Mouse (Mus musculus) forebrain, postnatal 0 days (tissue): ENCODE results near the gene Nfib. TPM values are rescaled to one million over a fixed set of nuclear protein-coding genes. Genes with fewer than 3 reads are reported as not detected.

ENCODE experiments used
- ATAC-seq: fragments of 200-750 bp; cut with Nextera tagmentation; 2 replicates; pipeline ENCODE4 v1.8.0; 2017; ENCODE audit warnings: mild to moderate bottlenecking, moderate library complexity
- DNase-seq: peaks from one replicate; pipeline ENCODE4 v3.0.0-alpha.2; 2015
- H3K27ac ChIP-seq: fragments of 300-500 bp; sonication (generic); 2 replicates; pipeline ENCODE4 v1.5.1; 2014; ENCODE audit warnings: low read depth, mild to moderate bottlenecking, antibody characterized with exemption, low read length, moderate library complexity, mixed read lengths
- H3K27me3 ChIP-seq: fragments of 300-500 bp; sonication (generic); 2 replicates; pipeline ENCODE4 v1.6.1; 2014; ENCODE audit warnings: mild to moderate bottlenecking, low read length, mixed read lengths; ENCODE audit not compliant: insufficient read depth
- H3K36me3 ChIP-seq: fragments of 300-500 bp; sonication (generic); 2 replicates; pipeline ENCODE4 v1.6.1; 2014; ENCODE audit warnings: mild to moderate bottlenecking, moderate library complexity; ENCODE audit not compliant: insufficient read depth
- H3K4me1 ChIP-seq: fragments of 300-500 bp; sonication (generic); 2 replicates; pipeline ENCODE4 v1.6.1; 2014; ENCODE audit warnings: antibody characterized with exemption; ENCODE audit not compliant: insufficient read depth
- H3K4me2 ChIP-seq: fragments of 300-500 bp; sonication (generic); 2 replicates; pipeline ENCODE4 v1.6.1; 2014; ENCODE audit warnings: low read depth, mild to moderate bottlenecking, moderate library complexity
- H3K4me3 ChIP-seq: fragments of 300-500 bp; sonication (generic); 2 replicates; pipeline ENCODE4 v1.5.1; 2014; ENCODE audit warnings: low read depth, low read length, mixed read lengths
- H3K9ac ChIP-seq: fragments of 300-500 bp; sonication (generic); 2 replicates; pipeline ENCODE4 v1.6.1; 2014; ENCODE audit warnings: mild to moderate bottlenecking
- H3K9me3 ChIP-seq: fragments of 300-500 bp; sonication (generic); 2 replicates; pipeline ENCODE4 v1.6.1; 2016; ENCODE audit warnings: low read length
- CTCF ChIP-seq: sonication (generic); IDR thresholded peaks from 2 replicates; pipeline ENCODE4 v1.5.1; 2016; ENCODE audit warnings: antibody characterized with exemption, control low read depth, low read depth
- WGBS: fragments of 180-500 bp; shearing (Covaris S2); extraction: QIAGEN DNeasy Blood & Tissue Kit; methylation state at CpG from one replicate; pipeline ENCODE4 v1.1.7; 2014; 5-methylcytosine and 5-hydroxymethylcytosine counted together
- polyA plus RNA-seq: library from polyadenylated mRNA; unstranded; fragments of >200 nt; fragmentation: Nextera tagmentation; extraction: Ambion mirVana; gene quantifications from 2 replicates; pipeline ENCODE4 v1.2.1, GENCODE M21; 2015
- total RNA-seq: library from RNA; depleted of rRNA; stranded (reverse); fragments of >200 nt; gene quantifications from 2 replicates; pipeline ENCODE4 v1.2.3, GENCODE M21; 2014

The Nfib gene
- total and polyA plus RNA-seq, 2 experiments from 2014 or later = 69.0 to 135 TPM

- no peaks in the 10 kb centered on the region for H3K9me3 ChIP-seq
Observed at GRCm38 (mm10) chr4:82435716-82436115, 269.8 kb downstream of the Nfib start.

GRCm38 (mm10) chr4:82433926-82434705 is 271.4 kb downstream of the Nfib start:
- no peak for TF ChIP-seq CTCF
- Histone ChIP-seq H3K9me3 (no peaks in the 10 kb centered on the region), H3K36me3 (no peaks in the 10 kb centered on the region), H3K27ac (no peak overlapping the region), H3K4me3 (no peak overlapping the region), H3K27me3 (no peaks in the 10 kb centered on the region), H3K4me1 (peaks cover 29% of the 10 kb centered on the region), H3K9ac (no peak overlapping the region), H3K4me2 (no peak overlapping the region)
- DNase-seq (no peak), ATAC-seq (no peak)
- WGBS = 34% methylated on average over 13 of the region's 13 CpGs

More at GRCm38 (mm10) chr4:82435716-82436115, 269.8 kb downstream of the Nfib start:
- no peak for DNase-seq
- no peak overlapping the region for H3K4me2 ChIP-seq
- H3K27me3 ChIP-seq = no peaks in the 10 kb centered on the region
- no peak overlapping the region for H3K27ac ChIP-seq
- no peak for TF ChIP-seq CTCF
- no peak overlapping the region for H3K9ac ChIP-seq
- peak; percentile 37 for ATAC-seq
- 24% methylated on average over 5 of the region's 5 CpGs for WGBS
- peaks cover 31% of the 10 kb centered on the region for H3K4me1 ChIP-seq
- no peak overlapping the region for H3K4me3 ChIP-seq
- no peaks in the 10 kb centered on the region for H3K36me3 ChIP-seq

DNA sequence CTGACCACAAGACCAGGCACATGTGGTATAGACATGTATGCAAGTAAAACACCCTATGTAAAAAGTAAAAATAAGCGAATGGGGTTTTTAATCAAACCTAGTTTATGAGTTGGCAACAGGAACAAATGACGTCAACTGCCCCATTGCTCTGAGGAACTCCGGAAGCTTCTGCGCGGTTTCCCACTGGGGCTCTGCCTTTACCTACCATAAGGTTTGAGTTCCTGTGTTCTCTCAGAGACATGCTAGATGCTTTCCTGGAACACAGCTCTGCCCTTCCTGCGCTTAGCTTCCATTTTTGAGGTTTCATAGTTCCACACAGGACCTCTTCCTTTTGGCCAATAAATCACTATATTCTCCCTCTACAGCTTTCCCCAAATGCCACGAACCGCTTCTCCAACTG is 273.7 kb downstream of the Nfib start:
- no peak overlapping the region for H3K4me2 ChIP-seq
- H3K4me3 ChIP-seq = no peak overlapping the region
- DNase-seq (no peak), ATAC-seq (no peak)
- no peaks in the 10 kb centered on the region for H3K27me3 ChIP-seq
- 87% methylated on average over 8 of the region's 8 CpGs for WGBS
- H3K36me3 ChIP-seq = no peaks in the 10 kb centered on the region
- no peak overlapping the region for H3K9ac ChIP-seq
- H3K9me3 ChIP-seq = no peaks in the 10 kb centered on the region
- no peak overlapping the region for H3K27ac ChIP-seq
- H3K4me1 ChIP-seq = peaks cover 22% of the 10 kb centered on the region; the same call in 1 of the 2 replicates
- no peak for TF ChIP-seq CTCF

DNA sequence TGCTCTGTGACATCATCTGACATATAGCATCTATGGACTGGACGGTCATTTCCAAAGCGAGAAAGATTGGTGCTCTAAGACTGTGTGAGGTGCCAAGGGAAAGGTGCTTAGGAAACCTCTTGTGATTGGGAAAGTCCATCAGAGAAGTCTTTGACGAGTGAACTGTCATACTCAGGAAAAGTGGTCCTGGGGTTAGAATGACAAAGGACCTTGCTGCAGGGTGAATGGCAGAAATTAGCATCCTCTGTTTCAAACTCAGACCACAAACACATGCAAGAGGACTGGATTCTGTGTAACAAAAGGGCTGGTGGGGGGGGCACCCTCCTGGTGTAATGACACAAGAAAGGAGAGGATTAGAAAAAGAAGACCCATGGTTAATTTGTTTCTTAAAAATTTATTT is 274.7 kb downstream of the Nfib start:
- no peak overlapping the region for H3K4me2 ChIP-seq
- no peaks in the 10 kb centered on the region for H3K27me3 ChIP-seq
- H3K4me3 ChIP-seq = no peak overlapping the region
- ATAC-seq (no peak), DNase-seq (no peak)
- 56% methylated on average over 3 of the region's 3 CpGs for WGBS
- no peaks in the 10 kb centered on the region for H3K36me3 ChIP-seq
- no peak overlapping the region for H3K9ac ChIP-seq
- no peak for TF ChIP-seq CTCF
- no peak overlapping the region for H3K27ac ChIP-seq
- peaks cover 17% of the 10 kb centered on the region; the same call in 1 of the 2 replicates for H3K4me1 ChIP-seq
- no peaks in the 10 kb centered on the region for H3K9me3 ChIP-seq

DNA sequence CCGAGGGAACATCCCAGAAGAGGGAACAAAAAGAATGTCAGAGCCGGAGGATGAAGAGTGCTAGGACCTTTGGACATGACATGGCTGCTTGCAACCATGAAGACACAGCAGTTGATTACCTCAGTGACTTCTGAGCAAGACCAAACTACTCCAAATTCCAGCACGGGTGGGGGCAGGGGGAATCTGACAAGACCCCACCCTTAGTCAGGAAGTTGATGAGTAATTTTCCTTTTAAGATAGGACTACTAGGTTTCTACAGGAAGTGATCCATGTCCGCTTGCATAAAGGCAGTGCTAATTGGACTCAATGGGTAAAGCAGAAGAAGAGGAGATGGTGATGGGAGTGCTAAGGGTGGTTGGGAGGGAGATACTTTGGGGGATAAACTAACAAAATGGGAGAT is 279.3 kb downstream of the Nfib start:
- Histone ChIP-seq H3K4me2 (no peak overlapping the region), H3K27ac (no peak overlapping the region), H3K4me1 (0 out of 2 replicates have a peak, but pooled peaks cover 8% of the 10 kb centered on the region), H3K36me3 (no peaks in the 10 kb centered on the region), H3K9ac (no peak overlapping the region), H3K27me3 (no peaks in the 10 kb centered on the region), H3K9me3 (no peaks in the 10 kb centered on the region), H3K4me3 (no peak overlapping the region)
- TF ChIP-seq CTCF = no peak
- no peak for ATAC-seq
- 91% methylated on average over 4 of the region's 4 CpGs for WGBS
- DNase-seq = no peak

DNA sequence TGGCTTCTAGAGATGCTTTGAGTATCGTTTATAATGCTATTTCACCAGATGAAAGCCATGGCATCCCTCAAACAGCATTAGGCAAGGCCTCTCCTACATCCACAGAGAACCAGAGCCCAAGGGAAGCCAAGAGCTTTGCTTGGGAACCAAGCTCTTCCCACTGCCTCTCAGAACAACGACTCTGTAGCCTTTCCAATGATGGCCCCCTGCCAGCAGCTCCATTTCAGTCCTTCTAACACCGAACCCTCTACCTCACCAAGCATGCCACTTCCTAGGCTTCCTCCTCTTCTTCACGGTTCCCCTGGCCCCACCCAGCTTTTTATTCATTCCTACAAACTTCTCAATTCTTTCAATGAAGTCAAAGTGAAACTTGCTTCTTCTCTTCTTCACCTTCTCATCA is 287.3 kb downstream of the Nfib start:
- Histone ChIP-seq H3K27me3 (no peaks in the 10 kb centered on the region), H3K36me3 (no peaks in the 10 kb centered on the region), H3K4me3 (no peak overlapping the region), H3K9me3 (no peaks in the 10 kb centered on the region), H3K4me2 (no peak overlapping the region), H3K9ac (no peak overlapping the region), H3K4me1 (no peaks in the 10 kb centered on the region), H3K27ac (no peak overlapping the region)
- ATAC-seq (no peak), DNase-seq (no peak)
- WGBS = 56% methylated on average over 4 of the region's 4 CpGs
- no peak for TF ChIP-seq CTCF

DNA sequence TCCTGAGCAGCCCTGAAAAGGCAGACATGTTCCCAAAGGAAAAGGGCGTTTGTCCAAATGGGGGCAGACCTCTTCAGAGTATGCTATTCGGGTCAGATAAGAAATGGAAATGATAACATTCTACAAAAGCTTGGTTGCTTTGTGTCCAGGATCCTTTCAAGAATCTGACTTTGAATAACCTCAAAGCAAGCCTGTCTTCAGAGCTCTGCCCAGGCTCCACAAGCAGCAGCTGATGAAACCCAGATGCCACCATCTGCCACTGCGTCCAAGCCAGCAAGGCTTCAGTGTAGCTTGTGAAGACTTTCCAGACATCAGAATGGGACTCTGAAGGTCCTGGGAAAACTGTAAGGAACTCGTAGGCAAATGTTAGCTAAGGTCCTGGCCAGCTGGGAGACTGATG is 289.7 kb downstream of the Nfib start:
- H3K4me3 ChIP-seq = no peak overlapping the region
- H3K9ac ChIP-seq = no peak overlapping the region
- WGBS = 52% methylated on average over 4 of the region's 4 CpGs
- H3K4me1 ChIP-seq = peaks cover 7% of the 10 kb centered on the region; the same call in 1 of the 2 replicates
- no peak overlapping the region for H3K27ac ChIP-seq
- DNase-seq (peak; percentile 55), ATAC-seq (no peak; the same call in 1 of the 2 replicates)
- no peaks in the 10 kb centered on the region for H3K9me3 ChIP-seq
- no peaks in the 10 kb centered on the region for H3K27me3 ChIP-seq
- H3K36me3 ChIP-seq = no peaks in the 10 kb centered on the region
- no peak overlapping the region for H3K4me2 ChIP-seq
- no peak for TF ChIP-seq CTCF
